Mouse (Mus musculus): ENCODE measurements around the gene Knstrn. TPM values are rescaled to one million over a fixed set of nuclear protein-coding genes. Genes with fewer than 3 reads are reported as not detected.

The Knstrn gene
- total and polyA plus RNA-seq, 3 experiments = 65.7 to 98.1 (median 86.4) TPM

- Histone ChIP-seq H3K4me3 (ENCODE audit: low read depth, low read length) (peak within 1 kb of the TSS; percentile 81), H3K36me3 (replicated peaks) (peaks cover 14% of the 10 kb centered on the region), H3K27me3 (ENCODE audit: insufficient read depth, low read length) (peaks cover 7% of the 10 kb centered on the region), H3K4me1 (ENCODE audit: insufficient read depth, low read depth, low read length) (peaks cover 21% of the 10 kb centered on the region), H3K9me3 (replicated peaks) (no peaks in the 10 kb centered on the region)
- no peak for TF ChIP-seq POLR2AphosphoS5 (IDR thresholded peaks at IDR 0.05; ENCODE audit: insufficient replicate concordance, low read depth, low read length)
- TF ChIP-seq CTCF (IDR thresholded peaks at IDR 0.05; ENCODE audit: low read depth, low read length) = no peak
- TF ChIP-seq TAL1 (conservative IDR thresholded peaks at IDR 0.05; ENCODE audit: low read depth, low read length) = no peak
- TF ChIP-seq GATA1 (IDR thresholded peaks at IDR 0.05; ENCODE audit: borderline replicate concordance, low read length) = no peak
- TF ChIP-seq GATA2 (IDR thresholded peaks at IDR 0.05; ENCODE audit: borderline replicate concordance, low read depth, low read length) = no peak
- peak; percentile 97 for DNase-seq (ENCODE audit: low spot score)
- ATAC-seq (ENCODE audit: extremely low read depth, insufficient number of reproducible peaks, low FRiP score, poor library complexity, severe bottlenecking) = peak; percentile 100
Measured at GRCm38 (mm10) chr2:118861454-118862339, 47.9 kb downstream of the Knstrn start, which contains the start of gene Ivd. Ivd (plus strand) TSS chr2:118861954.

DNA sequence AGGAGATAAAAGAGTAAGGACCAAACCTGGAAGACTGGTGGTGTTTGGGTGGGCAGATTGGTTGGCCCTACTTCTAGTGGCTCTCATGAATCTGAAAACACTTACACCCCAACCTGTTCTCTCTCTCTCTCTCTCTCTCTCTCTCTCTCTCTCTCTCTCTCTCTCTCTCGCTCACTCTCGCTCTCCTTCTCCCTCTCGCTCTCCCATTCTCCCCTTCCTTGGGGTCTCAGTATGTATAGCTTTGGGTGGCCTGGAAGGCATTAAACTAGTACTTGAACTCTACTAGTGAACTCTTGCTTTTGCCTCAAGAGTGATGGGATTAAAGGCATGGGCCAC lies 48.5 kb downstream of the Knstrn start:
- ATAC-seq (ENCODE audit: extremely low read depth, insufficient number of reproducible peaks, low FRiP score, poor library complexity, severe bottlenecking) = no peak
- peaks cover 14% of the 10 kb centered on the region for H3K36me3 ChIP-seq (replicated peaks)
- peaks cover 21% of the 10 kb centered on the region for H3K4me1 ChIP-seq (ENCODE audit: insufficient read depth, low read depth, low read length)
- H3K27me3 ChIP-seq (ENCODE audit: insufficient read depth, low read length) = peaks cover 7% of the 10 kb centered on the region
- no peak for DNase-seq (ENCODE audit: low spot score)
- TF ChIP-seq GATA1 (IDR thresholded peaks at IDR 0.05; ENCODE audit: borderline replicate concordance, low read length) = no peak
- no peaks in the 10 kb centered on the region for H3K9me3 ChIP-seq (replicated peaks)
- peak overlapping the region; percentile 81 for H3K4me3 ChIP-seq (ENCODE audit: low read depth, low read length)

DNA sequence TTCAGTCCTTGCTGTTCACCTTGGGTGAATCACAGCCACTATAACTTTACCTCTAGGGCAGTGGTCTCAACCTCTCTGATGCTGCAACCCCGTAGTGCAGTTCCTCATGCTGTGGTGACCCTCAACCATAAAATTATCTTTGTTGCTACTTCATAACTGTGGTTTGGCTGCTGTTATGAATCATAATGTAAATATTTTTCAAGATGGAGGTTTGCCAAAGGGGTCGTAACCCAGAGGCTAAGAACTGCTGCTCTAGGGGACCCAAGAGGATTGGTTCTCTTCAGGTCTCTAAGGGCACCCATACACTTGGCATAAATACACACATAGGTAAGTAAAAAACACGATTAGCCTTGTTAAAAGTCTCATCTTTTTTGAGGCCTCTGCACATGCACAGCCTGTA lies 56.8 kb downstream of the Knstrn start:
- no peak for TF ChIP-seq POLR2AphosphoS5 (IDR thresholded peaks at IDR 0.05; ENCODE audit: insufficient replicate concordance, low read depth, low read length)
- no peak for TF ChIP-seq GATA1 (IDR thresholded peaks at IDR 0.05; ENCODE audit: borderline replicate concordance, low read length)
- TF ChIP-seq GATA2 (IDR thresholded peaks at IDR 0.05; ENCODE audit: borderline replicate concordance, low read depth, low read length) = no peak
- TF ChIP-seq TAL1 (conservative IDR thresholded peaks at IDR 0.05; ENCODE audit: low read depth, low read length) = no peak
- no peak for TF ChIP-seq CTCF (IDR thresholded peaks at IDR 0.05; ENCODE audit: low read depth, low read length)
- ATAC-seq (ENCODE audit: extremely low read depth, insufficient number of reproducible peaks, low FRiP score, poor library complexity, severe bottlenecking) (no peak), DNase-seq (ENCODE audit: low spot score) (no peak)
- Histone ChIP-seq H3K27me3 (ENCODE audit: insufficient read depth, low read length) (no peaks in the 10 kb centered on the region), H3K4me3 (ENCODE audit: low read depth, low read length) (no peak overlapping the region), H3K4me1 (ENCODE audit: insufficient read depth, low read depth, low read length) (no peaks in the 10 kb centered on the region), H3K36me3 (replicated peaks) (peaks cover 65% of the 10 kb centered on the region), H3K9me3 (replicated peaks) (no peaks in the 10 kb centered on the region)

GRCm38 (mm10) chr2:118871032-118871431 lies 57.2 kb downstream of the Knstrn start:
- Histone ChIP-seq H3K4me1 (ENCODE audit: insufficient read depth, low read depth, low read length) (no peaks in the 10 kb centered on the region), H3K36me3 (replicated peaks) (peaks cover 62% of the 10 kb centered on the region), H3K4me3 (ENCODE audit: low read depth, low read length) (no peak overlapping the region), H3K9me3 (replicated peaks) (no peaks in the 10 kb centered on the region), H3K27me3 (ENCODE audit: insufficient read depth, low read length) (no peaks in the 10 kb centered on the region)
- no peak for DNase-seq (ENCODE audit: low spot score)
- no peak for TF ChIP-seq CTCF (IDR thresholded peaks at IDR 0.05; ENCODE audit: low read depth, low read length)
- no peak for TF ChIP-seq GATA2 (IDR thresholded peaks at IDR 0.05; ENCODE audit: borderline replicate concordance, low read depth, low read length)
- no peak for TF ChIP-seq POLR2AphosphoS5 (IDR thresholded peaks at IDR 0.05; ENCODE audit: insufficient replicate concordance, low read depth, low read length)
- no peak for TF ChIP-seq GATA1 (IDR thresholded peaks at IDR 0.05; ENCODE audit: borderline replicate concordance, low read length)
- TF ChIP-seq TAL1 (conservative IDR thresholded peaks at IDR 0.05; ENCODE audit: low read depth, low read length) = no peak
- no peak for ATAC-seq (ENCODE audit: extremely low read depth, insufficient number of reproducible peaks, low FRiP score, poor library complexity, severe bottlenecking)

GRCm38 (mm10) chr2:118873018-118873417 lies 59.2 kb downstream of the Knstrn start:
- Histone ChIP-seq H3K4me1 (ENCODE audit: insufficient read depth, low read depth, low read length) (no peaks in the 10 kb centered on the region), H3K36me3 (replicated peaks) (peaks cover 80% of the 10 kb centered on the region), H3K4me3 (ENCODE audit: low read depth, low read length) (no peak overlapping the region), H3K9me3 (replicated peaks) (no peaks in the 10 kb centered on the region), H3K27me3 (ENCODE audit: insufficient read depth, low read length) (no peaks in the 10 kb centered on the region)
- ATAC-seq (ENCODE audit: extremely low read depth, insufficient number of reproducible peaks, low FRiP score, poor library complexity, severe bottlenecking) = no peak
- DNase-seq (ENCODE audit: low spot score) = no peak
- TF ChIP-seq GATA2 (IDR thresholded peaks at IDR 0.05; ENCODE audit: borderline replicate concordance, low read depth, low read length) = no peak
- TF ChIP-seq CTCF (IDR thresholded peaks at IDR 0.05; ENCODE audit: low read depth, low read length) = no peak
- TF ChIP-seq GATA1 (IDR thresholded peaks at IDR 0.05; ENCODE audit: borderline replicate concordance, low read length) = no peak
- TF ChIP-seq TAL1 (conservative IDR thresholded peaks at IDR 0.05; ENCODE audit: low read depth, low read length) = no peak
- TF ChIP-seq POLR2AphosphoS5 (IDR thresholded peaks at IDR 0.05; ENCODE audit: insufficient replicate concordance, low read depth, low read length) = no peak

DNA sequence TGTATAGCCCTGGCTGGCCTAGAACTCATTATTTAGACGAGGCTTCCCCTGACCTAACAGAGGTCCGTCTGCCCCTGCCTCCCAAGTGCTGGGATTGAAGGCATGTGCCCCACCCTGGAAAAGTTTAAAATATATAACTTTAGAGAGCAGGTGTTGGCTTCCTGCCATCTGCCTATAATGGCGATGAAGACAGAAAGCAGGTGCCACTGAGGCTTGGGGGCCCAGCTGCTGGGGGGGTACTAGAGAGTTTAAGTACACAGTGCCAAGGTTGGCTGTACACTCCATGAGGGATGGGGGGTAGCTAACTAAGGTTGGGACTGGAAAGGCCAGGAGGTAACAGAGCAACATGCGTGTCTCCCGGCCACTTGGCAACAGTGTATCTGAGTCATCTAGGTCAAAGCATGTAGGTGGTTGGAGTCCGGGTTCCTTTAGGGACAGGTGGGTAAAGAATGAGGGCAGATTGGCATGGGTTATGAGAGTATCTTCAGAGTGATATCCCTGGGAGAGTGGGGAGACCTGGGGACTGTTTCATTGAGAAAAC lies 60.2 kb downstream of the Knstrn start:
- Histone ChIP-seq H3K36me3 (replicated peaks) (peaks cover 80% of the 10 kb centered on the region), H3K4me3 (ENCODE audit: low read depth, low read length) (no peak overlapping the region), H3K4me1 (ENCODE audit: insufficient read depth, low read depth, low read length) (no peaks in the 10 kb centered on the region), H3K27me3 (ENCODE audit: insufficient read depth, low read length) (no peaks in the 10 kb centered on the region), H3K9me3 (replicated peaks) (no peaks in the 10 kb centered on the region)
- ATAC-seq (ENCODE audit: extremely low read depth, insufficient number of reproducible peaks, low FRiP score, poor library complexity, severe bottlenecking) = no peak
- TF ChIP-seq TAL1 (conservative IDR thresholded peaks at IDR 0.05; ENCODE audit: low read depth, low read length) = no peak
- TF ChIP-seq GATA1 (IDR thresholded peaks at IDR 0.05; ENCODE audit: borderline replicate concordance, low read length) = no peak
- TF ChIP-seq POLR2AphosphoS5 (IDR thresholded peaks at IDR 0.05; ENCODE audit: insufficient replicate concordance, low read depth, low read length) = no peak
- no peak for TF ChIP-seq CTCF (IDR thresholded peaks at IDR 0.05; ENCODE audit: low read depth, low read length)
- TF ChIP-seq GATA2 (IDR thresholded peaks at IDR 0.05; ENCODE audit: borderline replicate concordance, low read depth, low read length) = no peak
- no peak for DNase-seq (ENCODE audit: low spot score)

Data from G1E (cell line).